Mouse (Mus musculus) lung, embryonic 16.5 days (tissue): ENCODE results near the gene Smg6. TPM values are rescaled to one million over a fixed set of nuclear protein-coding genes. Genes with fewer than 3 reads are reported as not detected.
A peak's percentile ranks its signal among the peaks of the same experiment; 100 is the strongest.

ENCODE experiments used
- ATAC-seq: fragments of 200-750 bp; cut with Nextera tagmentation; 2 replicates; pipeline ENCODE4 v1.8.0; 2017; ENCODE audit warnings: low read depth, mild to moderate bottlenecking, moderate library complexity
- H3K27ac ChIP-seq: fragments of 300-500 bp; sonication (generic); 2 replicates; pipeline ENCODE4 v1.5.1; 2014; ENCODE audit warnings: mild to moderate bottlenecking, control low read depth, low read length
- H3K27me3 ChIP-seq: fragments of 300-500 bp; sonication (generic); 2 replicates; pipeline ENCODE4 v1.6.1; 2014; ENCODE audit warnings: low read depth, low read length, mixed read lengths; ENCODE audit not compliant: control insufficient read depth, insufficient read depth
- H3K36me3 ChIP-seq: fragments of 300-500 bp; sonication (generic); 2 replicates; pipeline ENCODE4 v1.6.1; 2014; ENCODE audit warnings: low read length; ENCODE audit not compliant: control insufficient read depth, insufficient read depth
- H3K4me1 ChIP-seq: fragments of 300-500 bp; sonication (generic); replicated peaks from 2 replicates; pipeline ENCODE4 v1.6.1; 2014; ENCODE audit warnings: low read length, mixed read lengths; ENCODE audit not compliant: control insufficient read depth, insufficient read depth
- H3K4me2 ChIP-seq: fragments of 300-500 bp; sonication (generic); 2 replicates; pipeline ENCODE4 v1.6.1; 2014; ENCODE audit warnings: low read depth, low read length, control low read depth
- H3K4me3 ChIP-seq: fragments of 300-500 bp; sonication (generic); 2 replicates; pipeline ENCODE4 v1.5.1; 2014; ENCODE audit warnings: mild to moderate bottlenecking, low read length, control low read depth
- H3K9ac ChIP-seq: fragments of 300-500 bp; sonication (generic); 2 replicates; pipeline ENCODE4 v1.6.1; 2014; ENCODE audit warnings: low read length, control low read depth
- H3K9me3 ChIP-seq: fragments of 300-500 bp; sonication (generic); 2 replicates; pipeline ENCODE4 v1.6.1; 2016; ENCODE audit warnings: low read length; ENCODE audit not compliant: control insufficient read depth
- WGBS: fragments of 180-500 bp; shearing (Covaris S2); extraction: QIAGEN DNeasy Blood & Tissue Kit; methylation state at CpG from one replicate; pipeline ENCODE4 v1.1.7; 2014; 5-methylcytosine and 5-hydroxymethylcytosine counted together
- polyA plus RNA-seq: library from polyadenylated mRNA; unstranded; fragments of >200 nt; fragmentation: Nextera tagmentation; extraction: Ambion mirVana; gene quantifications from 2 replicates; pipeline ENCODE4 v1.2.1, GENCODE M21; 2015

Smg6 gene
- polyA plus RNA-seq, 1 experiment from 2014 or later, result 17.0 TPM

DNA sequence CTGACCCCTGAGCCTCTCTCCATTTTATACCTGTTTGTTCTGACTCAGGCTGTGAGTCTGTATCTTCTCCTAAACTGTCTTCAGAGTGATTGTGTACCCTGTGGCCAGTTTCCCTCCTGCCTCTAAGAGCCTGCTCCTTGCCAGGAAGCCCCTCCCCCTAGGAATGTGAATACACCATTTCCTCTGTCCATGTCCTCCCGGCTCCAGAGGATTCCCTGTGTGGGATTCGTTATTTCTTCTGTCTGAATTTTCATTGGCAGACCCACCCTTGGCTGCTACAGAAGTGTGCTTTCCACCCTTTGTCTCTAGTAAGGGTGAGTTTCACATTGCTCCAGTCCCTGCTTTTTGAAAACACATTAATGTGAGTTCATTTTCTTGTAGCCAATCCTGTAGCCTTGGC, 208.3 kb downstream of the Smg6 start:
- Histone ChIP-seq H3K27me3 (no peaks in the 10 kb centered on the region), H3K4me1 (peaks cover 30% of the 10 kb centered on the region), H3K9me3 (no peaks in the 10 kb centered on the region), H3K27ac (peak overlapping the region; percentile 67), H3K4me2 (no peak overlapping the region), H3K9ac (peak overlapping the region; percentile 21; the same call in 1 of the 2 replicates), H3K36me3 (no peaks in the 10 kb centered on the region), H3K4me3 (no peak overlapping the region)
- 3% methylated on average over 2 of the region's 2 CpGs for WGBS
- peak; percentile 84 for ATAC-seq

DNA sequence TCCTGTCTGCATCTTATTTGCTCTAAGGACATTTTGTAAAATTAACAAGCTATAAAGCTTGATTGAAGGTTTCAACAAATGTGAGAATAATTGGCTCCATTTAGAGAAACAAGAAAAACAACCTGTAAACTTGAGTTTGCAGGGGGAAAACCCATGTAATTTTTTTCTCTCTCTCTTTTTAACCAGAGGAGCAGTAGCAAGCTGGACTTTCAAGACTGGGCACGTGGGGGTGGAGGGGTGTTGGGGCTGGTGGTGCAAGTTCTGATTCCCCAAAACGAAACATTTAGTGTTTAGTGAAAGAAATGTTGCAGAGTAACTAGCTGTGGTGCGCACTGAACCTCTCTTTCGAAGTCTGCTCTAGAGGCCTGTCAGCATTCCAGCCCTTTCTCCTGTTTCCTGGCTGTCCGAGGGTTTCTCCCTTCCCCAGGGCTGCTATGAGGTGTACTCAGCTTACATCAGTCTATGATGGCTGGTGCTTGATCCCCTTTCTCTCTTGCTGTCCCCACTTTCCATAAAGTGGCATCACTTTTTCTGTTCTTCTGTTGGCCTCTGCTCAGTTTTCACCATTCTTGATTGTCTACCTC, 209.0 kb downstream of the Smg6 start:
- Histone ChIP-seq H3K27me3 (no peaks in the 10 kb centered on the region), H3K4me1 (peaks cover 35% of the 10 kb centered on the region), H3K9ac (no peak overlapping the region), H3K9me3 (no peaks in the 10 kb centered on the region), H3K36me3 (no peaks in the 10 kb centered on the region), H3K4me2 (no peak overlapping the region), H3K4me3 (no peak overlapping the region), H3K27ac (peak overlapping the region; percentile 62; the same call in 1 of the 2 replicates)
- ATAC-seq, result no peak
- WGBS, result 53% methylated on average over 5 of the region's 5 CpGs

DNA sequence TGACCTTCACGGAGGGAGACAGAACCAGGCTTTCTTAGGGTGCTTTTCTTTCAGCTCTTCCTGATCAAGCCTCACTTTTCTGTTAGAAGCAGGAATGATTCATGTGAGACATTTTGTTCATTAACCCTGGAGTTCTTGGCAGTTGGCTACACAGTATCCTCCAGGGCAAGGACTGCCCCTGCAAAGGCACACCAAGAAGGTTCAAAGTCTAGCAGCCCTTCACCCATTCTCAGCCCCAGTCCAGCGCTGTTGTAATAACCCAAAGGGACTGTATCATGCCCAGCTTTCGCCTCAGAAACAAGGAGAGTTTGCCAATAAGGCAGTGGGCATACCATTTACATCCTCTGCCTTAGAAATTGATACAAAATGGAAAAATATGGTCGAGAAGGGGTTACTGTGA, 209.7 kb downstream of the Smg6 start:
- 88% methylated on average over 4 of the region's 4 CpGs for WGBS
- no peaks in the 10 kb centered on the region for H3K36me3 ChIP-seq
- H3K27ac ChIP-seq, result no peak overlapping the region
- no peak overlapping the region for H3K4me2 ChIP-seq
- H3K9me3 ChIP-seq, result no peaks in the 10 kb centered on the region
- peaks cover 41% of the 10 kb centered on the region for H3K4me1 ChIP-seq
- H3K4me3 ChIP-seq, result no peak overlapping the region
- H3K27me3 ChIP-seq, result no peaks in the 10 kb centered on the region
- no peak for ATAC-seq
- no peak overlapping the region for H3K9ac ChIP-seq

DNA sequence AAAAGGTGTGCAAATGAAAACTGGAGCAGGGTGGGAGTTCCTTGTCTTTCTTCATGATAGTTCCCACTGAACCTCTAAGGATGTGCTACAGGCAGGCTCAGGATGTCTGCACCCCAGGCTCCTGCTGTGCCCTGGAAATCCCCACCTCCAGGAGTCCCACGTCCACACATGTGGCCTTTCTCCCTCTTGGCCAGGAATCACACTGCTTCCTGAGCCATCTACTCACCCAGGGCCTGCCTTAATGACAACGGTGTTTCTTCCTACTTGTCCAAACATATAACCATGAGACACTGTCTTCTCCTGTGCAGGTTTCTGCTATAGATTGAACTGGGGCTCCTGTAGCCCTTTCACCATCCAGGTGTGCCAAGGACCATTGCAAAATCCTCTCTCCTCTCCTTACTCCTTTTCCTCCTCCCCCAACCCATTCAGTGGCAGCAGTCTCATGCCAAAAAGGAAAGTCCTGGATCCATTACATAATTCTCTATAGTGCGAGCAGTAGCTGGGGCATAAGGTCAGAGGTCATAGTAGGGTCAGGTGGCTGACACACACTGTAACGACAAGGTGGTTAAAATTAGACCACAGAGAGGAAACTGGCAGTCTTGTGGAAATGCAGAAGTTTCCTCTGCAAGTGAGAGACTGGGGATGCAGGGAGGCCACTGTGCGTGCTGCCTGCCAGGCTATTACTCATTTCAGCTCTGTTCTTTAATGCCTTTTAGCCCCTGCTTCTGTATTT, 211.2 kb downstream of the Smg6 start:
- WGBS, result 47% methylated on average over 5 of the region's 5 CpGs
- Histone ChIP-seq H3K27ac (peak overlapping the region; percentile 3; the same call in 1 of the 2 replicates), H3K36me3 (no peaks in the 10 kb centered on the region), H3K9ac (no peak overlapping the region), H3K27me3 (no peaks in the 10 kb centered on the region), H3K4me3 (no peak overlapping the region), H3K9me3 (no peaks in the 10 kb centered on the region), H3K4me1 (peaks cover 53% of the 10 kb centered on the region), H3K4me2 (no peak overlapping the region)
- no peak for ATAC-seq

DNA sequence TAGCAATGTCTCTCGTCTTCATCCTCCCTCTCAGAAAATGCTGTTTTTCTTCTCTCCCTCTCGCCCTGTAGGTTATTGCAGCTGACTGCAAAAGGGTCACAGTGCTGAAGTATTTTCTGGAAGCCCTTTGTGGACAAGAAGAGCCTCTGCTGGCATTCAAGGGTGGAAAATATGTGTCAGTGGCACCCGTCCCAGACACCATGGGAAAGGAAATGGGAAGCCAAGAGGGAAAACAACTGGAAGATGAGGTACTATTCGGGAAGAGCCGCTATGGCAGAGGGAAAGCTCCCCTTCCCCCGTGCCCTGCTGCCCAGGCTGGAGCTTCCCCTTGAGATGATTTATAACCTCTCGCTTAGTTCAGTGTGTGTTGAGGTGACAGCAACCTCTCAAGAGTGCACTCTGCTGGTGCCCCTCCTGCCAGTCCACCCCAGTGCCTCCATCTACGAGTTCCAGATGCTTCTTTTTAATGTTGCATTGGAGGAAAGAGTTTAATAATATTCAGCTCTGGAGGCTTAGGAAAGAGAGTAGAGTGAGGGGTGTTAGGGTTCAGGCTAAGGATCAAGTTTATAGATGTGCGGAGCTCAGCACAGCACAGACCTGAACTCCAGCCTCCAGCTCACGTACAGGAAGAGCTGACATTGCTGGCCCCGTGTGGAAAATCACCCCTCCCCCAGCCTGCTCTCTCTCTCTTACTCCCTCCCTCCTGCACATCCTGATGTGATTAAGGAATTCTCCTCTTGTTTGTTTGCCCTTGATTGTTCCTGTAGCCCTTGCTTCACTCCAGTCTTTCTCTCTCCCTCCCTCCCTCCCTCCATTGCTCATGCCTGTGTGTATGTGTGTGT, 213.7 kb downstream of the Smg6 start:
- Histone ChIP-seq H3K4me2 (no peak overlapping the region), H3K36me3 (peaks cover 7% of the 10 kb centered on the region), H3K4me1 (peaks cover 43% of the 10 kb centered on the region), H3K27me3 (no peaks in the 10 kb centered on the region), H3K9me3 (no peaks in the 10 kb centered on the region), H3K27ac (peak overlapping the region; percentile 94), H3K9ac (no peak overlapping the region), H3K4me3 (no peak overlapping the region)
- WGBS, result 19% methylated on average over 11 of the region's 11 CpGs
- peak; percentile 82 for ATAC-seq

DNA sequence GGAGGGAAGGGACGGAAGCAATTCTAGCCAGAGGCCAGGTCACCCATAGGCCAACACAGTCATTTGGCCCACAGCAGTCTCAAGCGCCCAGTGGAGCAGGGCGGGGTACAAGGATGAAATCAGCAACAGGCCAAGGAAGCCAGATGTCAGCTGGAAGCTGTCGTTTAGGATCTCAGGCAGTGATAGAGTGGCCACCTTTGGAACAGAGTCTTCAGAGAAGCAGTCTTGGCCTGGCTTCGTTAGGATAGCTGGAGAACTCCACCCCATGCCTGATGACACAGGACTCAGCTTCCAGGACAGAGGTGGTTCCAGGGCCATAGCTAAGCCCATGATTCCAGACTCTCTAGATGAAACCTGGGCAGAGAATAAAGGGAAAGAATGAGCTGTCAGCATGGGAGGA, 214.8 kb downstream of the Smg6 start:
- Histone ChIP-seq H3K27ac (peak overlapping the region; percentile 94), H3K4me1 (peaks cover 39% of the 10 kb centered on the region), H3K36me3 (peaks cover 10% of the 10 kb centered on the region), H3K4me3 (no peak overlapping the region), H3K9ac (no peak overlapping the region), H3K27me3 (no peaks in the 10 kb centered on the region), H3K4me2 (no peak overlapping the region), H3K9me3 (no peaks in the 10 kb centered on the region)
- 51% methylated on average over 5 of the region's 5 CpGs for WGBS
- no peak for ATAC-seq

DNA sequence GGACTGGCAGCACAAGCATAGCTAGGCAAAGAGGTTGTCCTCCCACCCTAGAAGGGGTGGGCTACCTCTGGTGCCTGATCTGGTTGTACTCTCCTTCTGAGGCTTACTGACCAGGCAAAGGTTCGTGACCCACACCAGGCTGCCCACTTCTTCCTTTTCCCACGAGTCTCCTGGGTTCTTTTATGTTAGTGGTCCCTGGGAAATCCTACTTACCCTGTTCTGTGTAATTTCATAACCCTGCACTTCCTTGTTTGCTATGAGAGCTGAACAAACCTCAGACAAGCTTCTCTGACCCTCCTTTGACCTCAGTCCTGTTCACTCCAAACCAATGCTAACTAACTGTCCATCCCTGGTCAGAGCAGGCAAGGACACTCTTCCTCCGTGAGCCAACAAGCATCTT, 215.4 kb downstream of the Smg6 start:
- 55% methylated on average over 3 of the region's 3 CpGs for WGBS
- no peak for ATAC-seq
- H3K9ac ChIP-seq, result no peak overlapping the region
- no peak overlapping the region for H3K4me3 ChIP-seq
- peaks cover 39% of the 10 kb centered on the region for H3K4me1 ChIP-seq
- no peaks in the 10 kb centered on the region for H3K27me3 ChIP-seq
- H3K36me3 ChIP-seq, result peaks cover 10% of the 10 kb centered on the region
- H3K9me3 ChIP-seq, result no peaks in the 10 kb centered on the region
- H3K4me2 ChIP-seq, result no peak overlapping the region
- H3K27ac ChIP-seq, result peak overlapping the region; percentile 36; the same call in 1 of the 2 replicates

DNA sequence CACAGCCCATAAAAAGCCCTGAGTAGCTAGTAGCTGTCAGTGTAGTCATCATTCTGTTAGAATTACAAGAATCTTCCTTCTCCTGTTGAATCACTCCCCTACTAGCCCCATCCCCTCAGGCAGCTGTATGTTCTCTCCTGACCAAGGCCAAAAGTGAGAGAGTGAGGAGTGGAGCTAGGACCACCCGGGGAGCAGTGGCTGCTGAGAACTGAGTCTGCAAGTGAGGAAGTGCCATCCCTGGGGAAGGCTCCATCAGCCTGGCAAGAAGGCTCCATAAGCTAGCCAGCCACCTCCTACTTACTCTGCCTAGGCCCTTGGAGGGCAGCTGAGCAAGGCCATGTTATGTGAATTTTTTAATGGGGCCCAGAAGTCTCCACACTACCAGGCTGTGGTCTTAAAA, 216.3 kb downstream of the Smg6 start:
- Histone ChIP-seq H3K27ac (peak overlapping the region; percentile 74), H3K4me3 (no peak overlapping the region), H3K4me2 (no peak overlapping the region), H3K9ac (0 out of 2 replicates have a peak overlapping the region, but pooled peaks have one; percentile 13), H3K36me3 (peaks cover 10% of the 10 kb centered on the region), H3K9me3 (no peaks in the 10 kb centered on the region), H3K4me1 (peaks cover 42% of the 10 kb centered on the region), H3K27me3 (no peaks in the 10 kb centered on the region)
- peak; percentile 20 for ATAC-seq
- 30% methylated on average over 1 of the region's 1 CpGs for WGBS

DNA sequence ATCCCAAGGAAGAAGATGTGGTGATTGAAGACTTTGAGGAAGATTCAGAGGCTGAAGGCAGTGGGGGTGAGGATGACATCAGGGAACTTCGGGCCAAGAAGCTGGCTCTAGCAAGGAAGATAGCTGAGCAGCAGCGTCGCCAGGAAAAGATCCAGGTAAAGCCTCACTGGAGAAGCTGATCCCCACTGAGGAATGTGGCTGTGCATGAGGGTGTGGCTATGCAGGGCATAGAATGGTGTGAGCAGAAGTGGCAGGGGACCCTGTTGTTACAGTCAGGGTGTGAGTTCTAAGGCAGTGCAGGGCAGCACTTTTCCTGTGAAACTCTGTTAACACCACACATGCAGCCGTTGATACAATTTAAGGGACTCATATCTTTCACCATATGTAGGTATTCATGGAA, 217.1 kb downstream of the Smg6 start:
- Histone ChIP-seq H3K4me1 (peaks cover 48% of the 10 kb centered on the region), H3K4me3 (no peak overlapping the region), H3K9me3 (no peaks in the 10 kb centered on the region), H3K9ac (no peak overlapping the region), H3K27me3 (no peaks in the 10 kb centered on the region), H3K36me3 (peaks cover 10% of the 10 kb centered on the region), H3K27ac (peak overlapping the region; percentile 43; the same call in 1 of the 2 replicates), H3K4me2 (no peak overlapping the region)
- ATAC-seq, result no peak
- WGBS, result 78% methylated on average over 4 of the region's 4 CpGs
